Mouse (Mus musculus) heart, embryonic 16.5 days (tissue): Measurements from ENCODE around the gene Olfr1440. TPM values are rescaled to one million over a fixed set of nuclear protein-coding genes. Genes with fewer than 3 reads are reported as not detected.

Experiments
- ATAC-seq: fragments of 200-750 bp; cut with Nextera tagmentation; replicated peaks from 2 replicates; pipeline ENCODE4 v1.8.0; 2017; ENCODE audit warnings: moderate number of reproducible peaks; ENCODE audit not compliant: insufficient read depth, low FRiP score; ENCODE audit errors: extremely low read depth
- H3K27ac ChIP-seq: fragments of 300-500 bp; sonication (generic); 2 replicates; pipeline ENCODE4 v1.5.1; 2014; ENCODE audit warnings: mild to moderate bottlenecking, low read length, control low read depth, moderate library complexity
- H3K27me3 ChIP-seq: fragments of 300-500 bp; sonication (generic); 2 replicates; pipeline ENCODE4 v1.6.1; 2014; ENCODE audit warnings: low read length, mixed read lengths; ENCODE audit not compliant: control insufficient read depth, insufficient read depth
- H3K36me3 ChIP-seq: fragments of 300-500 bp; sonication (generic); 2 replicates; pipeline ENCODE4 v1.6.1; 2014; ENCODE audit not compliant: control insufficient read depth, insufficient read depth
- H3K4me1 ChIP-seq: fragments of 300-500 bp; sonication (generic); 2 replicates; pipeline ENCODE4 v1.6.1; 2014; ENCODE audit warnings: low read length, mixed read lengths; ENCODE audit not compliant: control insufficient read depth, insufficient read depth
- H3K4me2 ChIP-seq: fragments of 300-500 bp; sonication (generic); 2 replicates; pipeline ENCODE4 v1.6.1; 2014; ENCODE audit warnings: low read depth, mild to moderate bottlenecking, control low read depth, low read length
- H3K4me3 ChIP-seq: fragments of 300-500 bp; sonication (generic); 2 replicates; pipeline ENCODE4 v1.5.1; 2014; ENCODE audit warnings: mild to moderate bottlenecking, control low read depth, low read length
- H3K9ac ChIP-seq: fragments of 300-500 bp; sonication (generic); 2 replicates; pipeline ENCODE4 v1.6.1; 2014; ENCODE audit warnings: low read length, control low read depth
- H3K9me3 ChIP-seq: fragments of 300-500 bp; sonication (generic); replicated peaks from 2 replicates; pipeline ENCODE4 v1.6.1; 2016; ENCODE audit warnings: low read length; ENCODE audit not compliant: control insufficient read depth
- WGBS: fragments of 180-500 bp; shearing (Covaris S2); extraction: QIAGEN DNeasy Blood & Tissue Kit; methylation state at CpG from one replicate; pipeline ENCODE4 v1.1.7; 2014; 5-methylcytosine and 5-hydroxymethylcytosine counted together
- polyA plus RNA-seq: library from polyadenylated mRNA; unstranded; fragments of >200 nt; fragmentation: Nextera tagmentation; extraction: Ambion mirVana; gene quantifications from 2 replicates; pipeline ENCODE4 v1.2.1, GENCODE M21; 2015

Gene Olfr1440
- polyA plus RNA-seq, 1 experiment from 2014 or later, result not detected

DNA sequence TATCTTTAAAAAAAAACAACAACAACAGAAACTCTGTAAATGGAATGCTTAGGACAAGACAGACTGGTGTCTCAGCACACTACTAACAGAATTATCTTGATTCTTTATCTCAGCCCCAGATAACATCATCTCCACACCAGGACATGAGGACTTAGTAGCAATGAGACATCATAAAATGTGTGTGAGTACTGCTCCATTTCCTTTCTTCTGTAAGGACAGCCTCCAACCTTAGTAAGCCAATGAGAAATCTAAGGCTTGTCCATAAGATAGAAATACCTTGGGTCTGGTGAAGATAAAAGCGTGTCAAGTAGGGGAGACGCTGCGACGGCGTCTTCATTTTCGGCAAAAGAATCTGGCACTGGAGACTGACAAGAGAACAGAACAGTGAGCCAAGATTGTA, 40.5 kb downstream of the Olfr1440 start, which contains the start of gene Pfpl:
Gene Pfpl (plus strand): TSS at position 301 of the 400 bp plus-strand sequence.
- Histone ChIP-seq H3K27ac (no peak within 1 kb of the TSS), H3K36me3 (no peaks in the 10 kb centered on the region), H3K4me3 (no peak within 1 kb of the TSS), H3K4me2 (no peak within 1 kb of the TSS), H3K4me1 (no peaks in the 10 kb centered on the region), H3K27me3 (no peaks in the 10 kb centered on the region), H3K9ac (no peak within 1 kb of the TSS), H3K9me3 (no peaks in the 10 kb centered on the region)
- ATAC-seq, result no peak
- 81% methylated on average over 6 of the region's 6 CpGs for WGBS

DNA sequence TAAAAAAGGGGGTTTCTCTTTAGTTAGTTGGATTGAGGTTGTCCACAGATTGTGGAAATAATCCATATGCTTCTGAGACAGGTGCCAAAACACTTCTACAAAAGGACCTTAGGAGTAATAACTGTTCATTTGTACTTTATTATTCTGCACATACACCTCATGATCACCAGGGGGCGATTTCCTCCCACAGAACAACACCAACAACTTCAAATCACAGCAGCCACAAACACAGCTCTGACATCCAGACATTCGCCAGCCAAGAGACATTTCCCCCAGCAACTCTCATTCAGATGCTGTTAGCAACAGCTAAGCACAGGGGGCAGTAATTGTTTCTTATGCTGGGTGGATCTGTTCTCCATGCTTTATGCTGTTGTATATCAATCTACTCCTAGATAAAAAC, 46.0 kb downstream of the Olfr1440 start:
- Histone ChIP-seq H3K36me3 (no peaks in the 10 kb centered on the region), H3K9me3 (no peaks in the 10 kb centered on the region), H3K27ac (no peak overlapping the region), H3K4me1 (no peaks in the 10 kb centered on the region), H3K4me3 (no peak overlapping the region), H3K27me3 (no peaks in the 10 kb centered on the region), H3K9ac (no peak overlapping the region), H3K4me2 (no peak overlapping the region)
- 2% methylated on average over 2 of the region's 2 CpGs for WGBS
- no peak for ATAC-seq

DNA sequence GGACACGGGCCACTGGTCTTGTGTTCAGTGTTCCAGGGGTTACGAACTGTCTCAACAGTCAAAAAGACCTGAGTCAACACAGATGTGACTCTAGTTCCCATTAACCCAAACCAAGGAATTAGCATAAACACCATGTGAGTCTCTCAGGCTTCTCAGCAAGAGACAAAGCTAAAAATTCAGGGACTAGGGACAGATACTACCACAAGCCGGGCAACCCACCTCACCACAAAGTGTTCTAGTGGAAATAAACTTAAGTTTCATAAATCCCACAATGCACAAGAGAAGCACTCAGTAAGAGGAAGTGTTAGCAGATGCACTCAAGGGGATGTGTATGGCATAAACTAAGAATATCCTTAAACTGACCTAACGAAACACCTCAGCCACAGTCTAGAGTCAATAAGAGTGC, 47.9 kb downstream of the Olfr1440 start:
- H3K27me3 ChIP-seq, result no peaks in the 10 kb centered on the region
- no peak overlapping the region for H3K4me3 ChIP-seq
- no peaks in the 10 kb centered on the region for H3K9me3 ChIP-seq
- WGBS, result 66% methylated on average over 4 of the region's 4 CpGs
- no peaks in the 10 kb centered on the region for H3K4me1 ChIP-seq
- no peak for ATAC-seq
- H3K9ac ChIP-seq, result no peak overlapping the region
- no peak overlapping the region for H3K4me2 ChIP-seq
- no peak overlapping the region for H3K27ac ChIP-seq
- H3K36me3 ChIP-seq, result no peaks in the 10 kb centered on the region

DNA sequence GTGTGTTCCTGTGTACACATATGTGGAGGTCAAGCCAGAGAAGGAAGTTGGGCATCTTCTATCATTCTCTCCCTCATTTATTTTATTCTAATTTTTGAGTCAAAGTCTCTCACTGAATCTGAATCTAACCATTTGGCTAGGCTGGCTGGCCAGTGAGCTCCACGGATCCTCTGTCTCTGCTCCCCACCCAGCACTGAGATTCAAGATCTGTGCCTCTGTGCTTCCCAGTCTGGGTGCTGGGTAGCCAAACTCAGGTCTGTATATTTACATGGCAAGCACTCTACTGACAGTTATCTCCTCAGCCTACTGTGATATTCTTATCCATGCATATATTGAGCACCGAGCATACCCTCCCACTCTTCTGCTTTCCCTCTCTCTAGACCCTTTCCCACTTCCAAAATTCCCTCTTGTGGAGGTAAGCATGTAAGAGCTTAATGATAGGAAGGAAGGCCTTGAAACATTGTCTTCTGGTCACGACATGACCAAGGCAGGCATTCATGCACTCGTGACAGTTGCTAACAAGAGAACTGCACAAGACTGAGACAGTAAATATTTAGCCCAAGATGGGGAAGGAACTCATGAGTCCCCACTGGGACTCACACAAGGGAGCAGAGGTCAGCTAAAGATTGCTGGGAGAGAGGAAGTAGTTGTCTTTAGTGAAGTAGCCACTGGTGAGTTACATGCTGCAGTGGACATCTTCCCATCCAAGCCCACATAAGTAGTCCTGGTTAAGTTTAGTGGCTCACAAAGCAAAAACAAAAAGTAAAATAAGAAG, 48.9 kb downstream of the Olfr1440 start:
- no peak overlapping the region for H3K4me3 ChIP-seq
- H3K4me2 ChIP-seq, result no peak overlapping the region
- ATAC-seq, result no peak
- no peaks in the 10 kb centered on the region for H3K27me3 ChIP-seq
- no peak overlapping the region for H3K9ac ChIP-seq
- no peaks in the 10 kb centered on the region for H3K9me3 ChIP-seq
- no peaks in the 10 kb centered on the region for H3K4me1 ChIP-seq
- no peaks in the 10 kb centered on the region for H3K36me3 ChIP-seq
- no peak overlapping the region for H3K27ac ChIP-seq
- 53% methylated on average over 4 of the region's 4 CpGs for WGBS

DNA sequence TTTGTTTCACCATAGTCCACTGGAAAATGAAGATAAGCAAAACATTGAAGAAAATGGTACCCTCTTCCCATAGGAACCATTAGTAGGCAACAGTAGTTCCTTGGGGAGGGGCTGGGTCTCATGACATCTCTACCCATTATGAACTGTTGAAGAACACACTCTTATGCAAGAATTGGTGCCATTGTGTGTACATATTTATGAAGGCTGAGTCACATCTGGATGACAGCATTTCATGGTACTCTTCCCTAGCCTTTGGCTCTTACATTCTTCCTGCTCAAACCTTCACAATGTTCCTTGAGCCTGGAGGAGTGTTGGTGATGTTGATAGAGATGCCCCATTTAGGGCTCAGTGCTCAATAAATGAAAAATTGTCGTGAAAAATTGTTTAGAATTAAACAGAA, 52.5 kb downstream of the Olfr1440 start:
- ATAC-seq, result no peak
- no peaks in the 10 kb centered on the region for H3K9me3 ChIP-seq
- no peak overlapping the region for H3K27ac ChIP-seq
- H3K4me1 ChIP-seq, result no peaks in the 10 kb centered on the region
- WGBS, result 35% methylated on average over 1 of the region's 1 CpGs
- H3K4me3 ChIP-seq, result no peak overlapping the region
- H3K4me2 ChIP-seq, result no peak overlapping the region
- H3K36me3 ChIP-seq, result no peaks in the 10 kb centered on the region
- H3K9ac ChIP-seq, result no peak overlapping the region
- H3K27me3 ChIP-seq, result no peaks in the 10 kb centered on the region

DNA sequence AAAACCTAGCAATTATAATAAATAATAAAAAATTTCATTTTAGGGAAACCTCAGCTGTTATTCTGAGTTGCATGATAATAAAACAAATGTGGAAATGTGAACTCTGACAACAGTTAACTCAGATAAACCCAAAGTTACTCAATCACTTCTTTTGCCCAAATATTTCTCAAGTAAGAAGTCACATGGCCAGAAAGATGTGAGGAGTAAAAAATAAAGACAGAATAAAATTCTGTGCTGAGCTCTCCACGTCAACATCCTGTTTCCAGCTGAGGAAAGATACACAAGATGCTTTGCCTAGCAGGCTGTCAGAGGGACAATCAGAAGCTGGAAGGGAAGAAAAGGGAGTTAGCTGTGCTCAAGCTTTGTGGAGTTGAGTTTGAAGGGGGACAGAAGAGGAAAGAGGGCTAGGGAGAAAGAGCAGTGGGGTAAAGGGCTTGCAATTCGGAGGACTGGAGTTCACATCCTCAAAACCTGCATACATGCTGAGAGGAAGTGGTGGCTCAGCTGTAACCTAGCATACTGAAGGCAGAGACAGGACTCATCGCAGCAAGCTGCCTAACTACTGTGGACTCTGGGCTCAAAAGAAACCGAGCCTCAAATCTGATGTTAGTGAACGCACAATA, 53.1 kb downstream of the Olfr1440 start:
- Histone ChIP-seq H3K27me3 (no peaks in the 10 kb centered on the region), H3K4me3 (no peak overlapping the region), H3K36me3 (no peaks in the 10 kb centered on the region), H3K9me3 (no peaks in the 10 kb centered on the region), H3K4me1 (no peaks in the 10 kb centered on the region), H3K4me2 (no peak overlapping the region), H3K27ac (no peak overlapping the region; the same call in 1 of the 2 replicates), H3K9ac (no peak overlapping the region)
- no peak for ATAC-seq
- WGBS, result 68% methylated on average over 5 of the region's 5 CpGs

DNA sequence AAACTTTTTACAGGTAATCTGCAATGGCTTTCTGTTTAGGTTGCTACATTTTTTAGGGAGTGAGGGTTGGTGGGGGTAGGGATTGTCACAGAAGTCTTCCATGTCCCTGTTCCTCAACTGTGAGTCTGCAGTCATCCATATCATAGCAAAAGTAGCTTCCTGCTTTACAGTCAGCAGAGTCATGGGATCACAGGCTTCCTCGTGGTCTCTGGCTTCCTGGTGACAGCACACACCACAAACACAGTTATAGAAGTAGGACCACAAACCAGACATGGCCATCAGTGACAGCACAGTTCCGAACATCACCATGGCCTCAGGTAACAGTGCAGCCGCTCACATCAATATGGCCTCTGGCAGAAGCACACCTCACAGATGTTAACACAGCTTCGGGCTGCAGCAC, 55.5 kb downstream of the Olfr1440 start:
- no peaks in the 10 kb centered on the region for H3K9me3 ChIP-seq
- WGBS, result 59% methylated on average over 4 of the region's 4 CpGs
- no peak overlapping the region for H3K9ac ChIP-seq
- H3K27ac ChIP-seq, result no peak overlapping the region
- H3K4me3 ChIP-seq, result no peak overlapping the region
- H3K4me1 ChIP-seq, result no peaks in the 10 kb centered on the region
- no peaks in the 10 kb centered on the region for H3K27me3 ChIP-seq
- no peak for ATAC-seq
- H3K36me3 ChIP-seq, result no peaks in the 10 kb centered on the region
- peak overlapping the region; percentile 36; the same call in 1 of the 2 replicates for H3K4me2 ChIP-seq

DNA sequence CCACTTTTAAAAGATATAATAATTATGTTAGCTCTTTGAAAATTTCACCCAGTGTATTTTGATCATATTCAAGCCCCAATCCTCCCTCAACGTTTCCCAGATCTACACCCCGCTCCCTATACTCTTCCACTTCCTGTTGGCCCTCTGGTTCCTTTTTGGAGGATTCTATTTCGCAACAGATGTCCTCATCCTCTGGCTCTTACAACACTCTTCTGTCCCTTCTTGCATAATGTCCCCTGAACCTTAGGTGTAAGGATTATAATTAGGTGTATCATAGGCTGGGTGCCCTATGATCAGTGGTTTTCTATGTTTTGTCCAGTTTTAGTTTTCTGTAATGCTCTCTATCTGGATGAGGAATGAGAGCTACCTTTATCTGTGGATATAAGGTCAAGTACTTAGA, 57.9 kb downstream of the Olfr1440 start:
- no peaks in the 10 kb centered on the region for H3K4me1 ChIP-seq
- no peak overlapping the region for H3K4me3 ChIP-seq
- H3K9ac ChIP-seq, result no peak overlapping the region
- ATAC-seq, result no peak
- no peaks in the 10 kb centered on the region for H3K27me3 ChIP-seq
- H3K27ac ChIP-seq, result no peak overlapping the region
- no peaks in the 10 kb centered on the region for H3K9me3 ChIP-seq
- no peak overlapping the region for H3K4me2 ChIP-seq
- no peaks in the 10 kb centered on the region for H3K36me3 ChIP-seq
- WGBS, result 69% methylated on average over 3 of the region's 3 CpGs
